Mouse (Mus musculus): ENCODE results near the gene Stk33. TPM values are rescaled to one million over a fixed set of nuclear protein-coding genes. Genes with fewer than 3 reads are reported as not detected.

Gene Stk33
- total and polyA plus RNA-seq, 2 experiments, result not detected

DNA sequence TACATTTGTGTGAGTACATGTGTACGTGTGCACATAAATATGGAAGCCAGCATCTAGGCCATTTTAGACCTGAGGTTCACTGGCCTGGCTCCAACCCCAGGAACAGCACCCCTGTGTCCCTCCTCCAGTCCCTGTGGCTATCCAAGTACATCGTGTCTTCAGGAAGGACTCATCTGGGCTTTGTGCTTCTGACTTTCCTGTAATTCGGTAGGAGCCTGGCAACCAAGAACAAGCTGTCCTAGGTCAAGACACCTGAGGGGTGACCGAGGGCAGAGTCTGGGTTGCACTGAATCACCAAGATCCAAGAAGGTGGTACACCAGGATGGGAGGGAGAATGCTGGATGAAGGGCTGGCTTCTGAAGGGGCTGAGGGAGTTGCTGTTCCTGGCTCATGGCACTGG lies 163.0 kb downstream of the Stk33 start:
- H3K4me3 ChIP-seq (ENCODE audit: insufficient read depth, low read depth, low read length), result no peak overlapping the region
- H3K36me3 ChIP-seq (ENCODE audit: control insufficient read depth, insufficient read depth, low read length), result no peaks in the 10 kb centered on the region
- H3K9ac ChIP-seq (ENCODE audit: low read depth, low read length), result no peak overlapping the region
- no peaks in the 10 kb centered on the region for H3K79me2 ChIP-seq (ENCODE audit: control insufficient read depth, insufficient read depth, low read length)
- no peaks in the 10 kb centered on the region for H3K27me3 ChIP-seq (ENCODE audit: control insufficient read depth, insufficient read depth, low read length)
- H3K4me1 ChIP-seq (ENCODE audit: control insufficient read depth, insufficient read depth, low read length), result no peaks in the 10 kb centered on the region
- no peak for DNase-seq (ENCODE audit: extremely low read depth, low read depth, low spot score)
- 71% methylated on average over 4 of the region's 4 CpGs for WGBS
- TF ChIP-seq CTCF (IDR thresholded peaks at IDR 0.05; ENCODE audit: low read depth, low read length) (no peak), POLR2A (IDR thresholded peaks at IDR 0.05; ENCODE audit: extremely low read depth, insufficient read depth, low read length) (no peak)
- H3K27ac ChIP-seq (replicated peaks; ENCODE audit: insufficient read depth, low read depth, low read length), result no peak overlapping the region

DNA sequence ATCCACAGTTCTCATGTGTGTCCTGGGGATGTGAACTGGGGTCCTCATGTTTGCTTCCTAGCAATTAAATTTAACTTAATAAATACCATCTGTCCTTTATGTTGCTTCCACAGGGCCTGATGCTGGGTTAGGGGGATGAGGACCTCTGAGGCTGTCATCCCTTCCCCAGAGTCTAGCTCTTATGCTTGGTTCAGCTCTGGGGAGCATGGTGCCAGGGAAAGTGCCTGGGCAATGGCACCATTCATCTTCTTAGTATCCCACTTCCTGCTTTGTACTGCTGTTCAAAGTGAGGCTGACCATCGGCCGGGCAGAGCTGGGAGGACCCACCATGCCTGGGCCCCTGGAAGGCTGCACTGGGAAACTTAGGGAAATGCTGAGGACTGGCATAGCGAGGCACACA lies 163.7 kb downstream of the Stk33 start:
- 89% methylated on average over 3 of the region's 3 CpGs for WGBS
- no peak for TF ChIP-seq POLR2A (IDR thresholded peaks at IDR 0.05; ENCODE audit: extremely low read depth, insufficient read depth, low read length)
- TF ChIP-seq CTCF (IDR thresholded peaks at IDR 0.05; ENCODE audit: low read depth, low read length), result no peak

DNA sequence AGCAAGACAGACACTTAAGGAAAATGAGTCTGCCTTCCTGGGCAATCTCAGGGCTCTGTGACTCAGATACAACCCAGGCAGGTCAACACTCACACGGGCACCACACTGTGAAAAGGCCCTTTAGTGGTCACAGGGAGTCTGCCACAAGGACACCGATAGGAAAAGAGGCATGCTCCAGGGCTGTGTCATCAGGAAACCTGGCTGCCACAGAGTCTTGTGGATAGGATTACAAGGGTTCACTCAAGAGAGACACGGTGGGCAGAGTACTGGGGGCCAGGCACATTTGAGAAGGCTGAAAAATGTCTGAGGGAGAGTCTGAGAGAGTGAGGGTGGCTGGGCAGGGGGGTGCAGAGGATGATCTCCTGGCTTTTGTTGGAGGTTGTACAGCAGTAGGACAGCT lies 164.6 kb downstream of the Stk33 start:
- no peak for TF ChIP-seq POLR2A (IDR thresholded peaks at IDR 0.05; ENCODE audit: extremely low read depth, insufficient read depth, low read length)
- TF ChIP-seq CTCF (IDR thresholded peaks at IDR 0.05; ENCODE audit: low read depth, low read length), result no peak
- H3K4me1 ChIP-seq (ENCODE audit: control insufficient read depth, insufficient read depth, low read length), result no peaks in the 10 kb centered on the region
- H3K79me2 ChIP-seq (ENCODE audit: control insufficient read depth, insufficient read depth, low read length), result no peaks in the 10 kb centered on the region
- no peak overlapping the region for H3K9ac ChIP-seq (ENCODE audit: low read depth, low read length)
- WGBS, result 54% methylated on average over 3 of the region's 3 CpGs
- no peak overlapping the region for H3K27ac ChIP-seq (replicated peaks; ENCODE audit: insufficient read depth, low read depth, low read length)
- DNase-seq (ENCODE audit: extremely low read depth, low read depth, low spot score), result no peak
- H3K4me3 ChIP-seq (ENCODE audit: insufficient read depth, low read depth, low read length), result no peak overlapping the region
- H3K36me3 ChIP-seq (ENCODE audit: control insufficient read depth, insufficient read depth, low read length), result no peaks in the 10 kb centered on the region
- H3K27me3 ChIP-seq (ENCODE audit: control insufficient read depth, insufficient read depth, low read length), result no peaks in the 10 kb centered on the region

More for the DNA sequence above, 163.7 kb downstream of the Stk33 start:
- Histone ChIP-seq H3K27ac (replicated peaks; ENCODE audit: insufficient read depth, low read depth, low read length) (no peak overlapping the region), H3K4me3 (ENCODE audit: insufficient read depth, low read depth, low read length) (no peak overlapping the region), H3K27me3 (ENCODE audit: control insufficient read depth, insufficient read depth, low read length) (no peaks in the 10 kb centered on the region), H3K79me2 (ENCODE audit: control insufficient read depth, insufficient read depth, low read length) (no peaks in the 10 kb centered on the region), H3K36me3 (ENCODE audit: control insufficient read depth, insufficient read depth, low read length) (no peaks in the 10 kb centered on the region), H3K4me1 (ENCODE audit: control insufficient read depth, insufficient read depth, low read length) (no peaks in the 10 kb centered on the region), H3K9ac (ENCODE audit: low read depth, low read length) (no peak overlapping the region)
- no peak for DNase-seq (ENCODE audit: extremely low read depth, low read depth, low spot score)

DNA sequence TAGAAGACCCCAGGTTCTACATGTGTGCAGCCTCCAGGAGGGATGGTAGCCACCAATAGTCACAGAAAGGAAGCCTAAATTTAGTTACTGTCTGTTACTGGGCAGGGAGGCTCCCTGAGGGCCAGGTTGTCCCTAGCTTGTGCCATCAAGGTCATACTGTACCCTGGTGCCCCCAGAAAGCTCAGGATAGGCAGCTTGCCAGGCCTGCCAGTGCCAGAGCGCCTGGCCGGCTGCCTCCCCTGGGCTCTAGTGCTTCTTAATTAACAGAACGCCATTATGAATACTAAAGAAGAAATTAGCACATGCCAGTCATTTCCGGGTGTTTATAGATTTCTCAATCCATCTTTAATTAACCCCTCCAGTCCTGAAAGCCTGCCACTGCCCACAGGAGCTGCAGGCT lies 169.8 kb downstream of the Stk33 start:
- Histone ChIP-seq H3K79me2 (ENCODE audit: control insufficient read depth, insufficient read depth, low read length) (no peaks in the 10 kb centered on the region), H3K36me3 (ENCODE audit: control insufficient read depth, insufficient read depth, low read length) (no peaks in the 10 kb centered on the region), H3K27me3 (ENCODE audit: control insufficient read depth, insufficient read depth, low read length) (no peaks in the 10 kb centered on the region), H3K9ac (ENCODE audit: low read depth, low read length) (no peak overlapping the region), H3K4me1 (ENCODE audit: control insufficient read depth, insufficient read depth, low read length) (no peaks in the 10 kb centered on the region), H3K4me3 (ENCODE audit: insufficient read depth, low read depth, low read length) (no peak overlapping the region), H3K27ac (replicated peaks; ENCODE audit: insufficient read depth, low read depth, low read length) (no peak overlapping the region)
- DNase-seq (ENCODE audit: extremely low read depth, low read depth, low spot score), result no peak
- 71% methylated on average over 4 of the region's 4 CpGs for WGBS
- TF ChIP-seq POLR2A (IDR thresholded peaks at IDR 0.05; ENCODE audit: extremely low read depth, insufficient read depth, low read length) (no peak), CTCF (IDR thresholded peaks at IDR 0.05; ENCODE audit: low read depth, low read length) (no peak)

DNA sequence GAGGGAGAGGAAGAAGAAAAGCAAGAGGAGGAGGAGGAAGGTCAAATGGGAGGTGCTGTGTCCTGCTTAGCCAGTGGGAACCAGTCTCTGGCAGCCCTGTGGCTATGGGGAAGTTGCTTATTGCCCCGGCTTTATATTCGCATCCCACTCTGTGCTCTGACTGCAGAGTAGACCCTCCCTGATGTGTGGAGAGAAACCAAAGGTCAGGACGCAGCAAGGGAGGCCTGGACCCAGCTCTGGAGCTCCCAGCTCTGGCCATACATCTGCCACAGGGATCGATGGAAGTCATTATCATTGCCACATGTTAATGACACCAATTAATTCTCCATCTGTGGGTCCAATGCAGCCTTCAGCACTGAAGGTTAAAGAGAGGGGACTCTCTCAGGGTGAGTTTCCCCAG lies 171.5 kb downstream of the Stk33 start:
- H3K79me2 ChIP-seq (ENCODE audit: control insufficient read depth, insufficient read depth, low read length), result no peaks in the 10 kb centered on the region
- H3K9ac ChIP-seq (ENCODE audit: low read depth, low read length), result no peak overlapping the region
- no peak for TF ChIP-seq CTCF (IDR thresholded peaks at IDR 0.05; ENCODE audit: low read depth, low read length)
- TF ChIP-seq POLR2A (IDR thresholded peaks at IDR 0.05; ENCODE audit: extremely low read depth, insufficient read depth, low read length), result no peak
- DNase-seq (ENCODE audit: extremely low read depth, low read depth, low spot score), result no peak
- H3K27ac ChIP-seq (replicated peaks; ENCODE audit: insufficient read depth, low read depth, low read length), result no peak overlapping the region
- no peaks in the 10 kb centered on the region for H3K36me3 ChIP-seq (ENCODE audit: control insufficient read depth, insufficient read depth, low read length)
- WGBS, result 78% methylated on average over 4 of the region's 4 CpGs
- no peaks in the 10 kb centered on the region for H3K27me3 ChIP-seq (ENCODE audit: control insufficient read depth, insufficient read depth, low read length)
- H3K4me1 ChIP-seq (ENCODE audit: control insufficient read depth, insufficient read depth, low read length), result no peaks in the 10 kb centered on the region
- H3K4me3 ChIP-seq (ENCODE audit: insufficient read depth, low read depth, low read length), result no peak overlapping the region

DNA sequence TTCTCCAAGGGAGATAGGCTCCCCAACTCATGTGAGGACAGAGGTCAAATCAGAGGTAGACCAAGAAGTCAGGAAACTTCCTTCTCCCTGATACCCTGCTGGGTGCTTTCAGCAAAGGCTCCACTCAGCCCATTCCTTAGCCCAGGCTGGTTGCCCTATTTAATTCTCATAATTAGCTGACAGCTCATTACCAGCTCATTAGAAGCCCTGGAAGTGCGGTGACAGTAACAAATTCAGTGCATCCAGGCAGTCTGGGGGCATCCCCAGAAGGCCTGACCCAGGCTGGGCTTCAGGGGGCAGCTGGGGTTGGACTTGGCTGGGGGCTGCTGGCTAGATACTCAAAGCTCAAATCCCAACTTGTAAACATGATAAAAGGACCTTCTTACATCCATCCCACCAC lies 172.7 kb downstream of the Stk33 start:
- Histone ChIP-seq H3K79me2 (ENCODE audit: control insufficient read depth, insufficient read depth, low read length) (no peaks in the 10 kb centered on the region), H3K27ac (replicated peaks; ENCODE audit: insufficient read depth, low read depth, low read length) (no peak overlapping the region), H3K4me1 (ENCODE audit: control insufficient read depth, insufficient read depth, low read length) (no peaks in the 10 kb centered on the region), H3K4me3 (ENCODE audit: insufficient read depth, low read depth, low read length) (no peak overlapping the region), H3K27me3 (ENCODE audit: control insufficient read depth, insufficient read depth, low read length) (no peaks in the 10 kb centered on the region), H3K36me3 (ENCODE audit: control insufficient read depth, insufficient read depth, low read length) (no peaks in the 10 kb centered on the region), H3K9ac (ENCODE audit: low read depth, low read length) (no peak overlapping the region)
- TF ChIP-seq POLR2A (IDR thresholded peaks at IDR 0.05; ENCODE audit: extremely low read depth, insufficient read depth, low read length) (no peak), CTCF (IDR thresholded peaks at IDR 0.05; ENCODE audit: low read depth, low read length) (no peak)
- no peak for DNase-seq (ENCODE audit: extremely low read depth, low read depth, low spot score)
- WGBS, result 67% methylated on average over 1 of the region's 1 CpGs

Data from liver, adult 2 months (tissue).